19 mouse cellular contexts compared by ENCODE assay signal in genomic region chr14:52105308-52105707, GRCm38 (mm10). TPM values are rescaled to one million over a fixed set of nuclear protein-coding genes. Genes with fewer than 3 reads are reported as not detected.
DNase-seq lines count a peak whose midpoint lies in the region; ATAC-seq and TF ChIP-seq lines count a peak whose summit lies in the region.
"Had no signal": no experiment of that assay in that cellular context is flagged by ENCODE, and none has a peak within 500 bp of the region (broad histone marks: within the 10 kb centered on the region; RNA-seq: fewer than 3 reads in every experiment).

No protein-coding gene starts in this region.

- H3K9me3 ChIP-seq in kidney, embryonic 14.5 days (ENCODE audit: control insufficient read depth, low read length) = no peaks in the 10 kb centered on the region
- no peaks in the 10 kb centered on the region for H3K9me3 ChIP-seq in ES-Bruce4 (replicated peaks; ENCODE audit: control insufficient read depth, insufficient read depth, low read length, poor library complexity, severe bottlenecking)
- H3K9me3 ChIP-seq in intestine, embryonic 16.5 days (ENCODE audit: control insufficient read depth, low read length) = no peaks in the 10 kb centered on the region
- H3K9me3 ChIP-seq: heart, embryonic 13.5 days; hindbrain, embryonic 12.5 days; midbrain, embryonic 10.5 days had no signal

- H3K27ac ChIP-seq in kidney, adult 2 months (ENCODE audit: insufficient read depth, low read depth, low read length) = no peak overlapping the region
- no peak overlapping the region for H3K27ac ChIP-seq in kidney, embryonic 14.5 days (ENCODE audit: low read depth, low read length)
- no peak overlapping the region for H3K27ac ChIP-seq in ES-Bruce4 (ENCODE audit: insufficient read depth, low read length)
- H3K27ac ChIP-seq in intestine, embryonic 16.5 days (ENCODE audit: low read length) = 0 out of 2 replicates have a peak overlapping the region, but pooled peaks have one; percentile 8
- H3K27ac ChIP-seq in small intestine, adult 2 months (ENCODE audit: insufficient read depth, low read depth, low read length) = peak overlapping the region; percentile 52

- H3K4me2 ChIP-seq in kidney, embryonic 14.5 days (replicated peaks; ENCODE audit: low read depth, low read length) = no peak overlapping the region
- no peak overlapping the region for H3K4me2 ChIP-seq in intestine, embryonic 16.5 days (ENCODE audit: low read depth, low read length)

- no peak for ATAC-seq in kidney, embryonic 14.5 days (ENCODE audit: low FRiP score, low TSS enrichment)
- no peak for ATAC-seq in intestine, embryonic 16.5 days
- ATAC-seq: activated CD4-positive, CD25-positive, alpha-beta regulatory T cell, adult 4 months; forebrain, embryonic 16.5 days; lung, postnatal 0 days had no signal

- no peaks in the 10 kb centered on the region for H3K27me3 ChIP-seq in kidney, adult 2 months (replicated peaks; ENCODE audit: control insufficient read depth, insufficient read depth, low read length)
- H3K27me3 ChIP-seq in kidney, embryonic 14.5 days (ENCODE audit: control insufficient read depth, insufficient read depth, low read length) = no peaks in the 10 kb centered on the region
- H3K27me3 ChIP-seq in ES-Bruce4 (ENCODE audit: control insufficient read depth, insufficient read depth, low read length, poor library complexity, severe bottlenecking) = no peaks in the 10 kb centered on the region
- no peaks in the 10 kb centered on the region for H3K27me3 ChIP-seq in intestine, embryonic 16.5 days (replicated peaks; ENCODE audit: control insufficient read depth, insufficient read depth, low read length)
- no peaks in the 10 kb centered on the region for H3K27me3 ChIP-seq in small intestine, adult 2 months (ENCODE audit: control insufficient read depth, insufficient read depth, low read length)
- H3K27me3 ChIP-seq: heart, embryonic 13.5 days; hindbrain, embryonic 12.5 days had no signal

- peaks cover 9% of the 10 kb centered on the region for H3K4me1 ChIP-seq in kidney, adult 2 months (ENCODE audit: control insufficient read depth, insufficient read depth, low read length)
- H3K4me1 ChIP-seq in kidney, embryonic 14.5 days (ENCODE audit: control insufficient read depth, insufficient read depth, low read length) = peaks cover 9% of the 10 kb centered on the region; the same call in 1 of the 2 replicates
- H3K4me1 ChIP-seq in ES-Bruce4 (ENCODE audit: control insufficient read depth, insufficient read depth, low read length) = no peaks in the 10 kb centered on the region
- peaks cover 16% of the 10 kb centered on the region for H3K4me1 ChIP-seq in intestine, embryonic 16.5 days (ENCODE audit: control insufficient read depth, insufficient read depth, low read length)
- H3K4me1 ChIP-seq in small intestine, adult 2 months (ENCODE audit: control insufficient read depth, insufficient read depth, insufficient read length, low read length) = peaks cover 9% of the 10 kb centered on the region

- DNase-seq in kidney, adult 2 months = peak; percentile 15
- no peak for DNase-seq in right cerebral cortex, postnatal 4 days
- no peak for DNase-seq in urinary bladder, postnatal 14 days (ENCODE audit: low spot score)
- DNase-seq: adrenal gland, postnatal 36 days; cerebellum, postnatal 36 days; gastrocnemius, postnatal 10 days; kidney, adult 9 months; layer of hippocampus, adult 9-11 months; thymus, postnatal 25 days had no signal

- no peak for TF ChIP-seq EP300 in ES-Bruce4 (IDR thresholded peaks at IDR 0.05; ENCODE audit: insufficient read depth, low read depth, low read length)

- WGBS in kidney, adult 2 months = 52% methylated on average over 2 of the region's 2 CpGs
- WGBS in kidney, embryonic 14.5 days = 62% methylated on average over 2 of the region's 2 CpGs
- WGBS in intestine, embryonic 16.5 days = 51% methylated on average over 2 of the region's 2 CpGs
- WGBS in small intestine, adult 2 months = 13% methylated on average over 2 of the region's 2 CpGs

- TF ChIP-seq POLR2A in kidney, adult 2 months (IDR thresholded peaks at IDR 0.05; ENCODE audit: low read depth, low read length) = no peak
- TF ChIP-seq POLR2A in ES-Bruce4 (IDR thresholded peaks at IDR 0.05; ENCODE audit: insufficient read depth, low read length) = no peak
- TF ChIP-seq POLR2A in small intestine, adult 2 months (IDR thresholded peaks at IDR 0.05; ENCODE audit: low read depth, low read length) = no peak

- no peaks in the 10 kb centered on the region for H3K36me3 ChIP-seq in kidney, adult 2 months (ENCODE audit: control insufficient read depth, insufficient read depth, low read length)
- peaks cover 6% of the 10 kb centered on the region; the same call in 1 of the 2 replicates for H3K36me3 ChIP-seq in kidney, embryonic 14.5 days (ENCODE audit: control insufficient read depth, insufficient read depth, low read length)
- peaks cover 18% of the 10 kb centered on the region for H3K36me3 ChIP-seq in ES-Bruce4 (ENCODE audit: control insufficient read depth, insufficient read depth, low read length, poor library complexity, severe bottlenecking)
- H3K36me3 ChIP-seq in intestine, embryonic 16.5 days (ENCODE audit: control insufficient read depth, insufficient read depth, low read length) = no peaks in the 10 kb centered on the region
- H3K36me3 ChIP-seq in small intestine, adult 2 months (ENCODE audit: control insufficient read depth, insufficient read depth, low read length) = peaks cover 3% of the 10 kb centered on the region; the same call in 1 of the 2 replicates

- no peak for TF ChIP-seq CTCF in kidney, adult 2 months (conservative IDR thresholded peaks at IDR 0.05; ENCODE audit: insufficient read depth, insufficient read length, low read depth, low read length)
- TF ChIP-seq CTCF in ES-Bruce4 (IDR thresholded peaks at IDR 0.05; ENCODE audit: low read depth, low read length) = no peak
- TF ChIP-seq CTCF in small intestine, adult 2 months (IDR thresholded peaks at IDR 0.05; ENCODE audit: extremely low read depth, insufficient read length, insufficient replicate concordance, low read depth, low read length) = no peak

- H3K4me3 ChIP-seq in kidney, adult 2 months (ENCODE audit: insufficient read depth, low read depth, low read length) = no peak overlapping the region
- H3K4me3 ChIP-seq in kidney, embryonic 14.5 days (ENCODE audit: low read length) = no peak overlapping the region
- no peak overlapping the region for H3K4me3 ChIP-seq in ES-Bruce4 (ENCODE audit: low read depth, low read length)
- no peak overlapping the region for H3K4me3 ChIP-seq in intestine, embryonic 16.5 days (ENCODE audit: low read length)
- no peak overlapping the region for H3K4me3 ChIP-seq in small intestine, adult 2 months (ENCODE audit: low read depth, low read length)

- H3K9ac ChIP-seq in kidney, embryonic 14.5 days (ENCODE audit: low read depth, low read length) = no peak overlapping the region
- peak overlapping the region; percentile 87 for H3K9ac ChIP-seq in ES-Bruce4 (ENCODE audit: low read depth, poor library complexity, severe bottlenecking)
- no peak overlapping the region for H3K9ac ChIP-seq in intestine, embryonic 16.5 days (ENCODE audit: low read depth, low read length)

RNA-seq across cellular contexts. Expression of gene Hnrnpc, which starts 1.5 kb away (rescaled TPM):
- polyA plus RNA-seq in kidney, adult 2 months (2012; rRNA removed) = 62.9 and 90.0 TPM in 2 replicates
- 718 and 725 TPM in 2 replicates for polyA plus RNA-seq in kidney, embryonic 14.5 days (2014; fragmentation: Nextera tagmentation; extraction: Ambion mirVana)
- polyA plus RNA-seq in ES-Bruce4 (2011; ENCODE audit: insufficient read depth, insufficient read length, low read depth, missing spikeins) = 949 and 975 TPM in 2 replicates
- polyA plus RNA-seq in intestine, embryonic 16.5 days (2015; fragmentation: Nextera tagmentation; extraction: Ambion mirVana) = 447 and 515 TPM in 2 replicates
- 8.4 and 22.4 TPM in 2 replicates for polyA plus RNA-seq in small intestine, adult 2 months (2012; rRNA removed)

RNA-seq across cellular contexts. Expression of gene Rpgrip1, which starts 5.2 kb away (rescaled TPM):
- 2.5 and 2.9 TPM in 2 replicates for polyA plus RNA-seq in kidney, adult 2 months (2012; rRNA removed)
- 76.5 and 134 TPM in 2 replicates for polyA plus RNA-seq in kidney, embryonic 14.5 days (2014; fragmentation: Nextera tagmentation; extraction: Ambion mirVana)
- polyA plus RNA-seq in ES-Bruce4 (2011; ENCODE audit: insufficient read depth, insufficient read length, low read depth, missing spikeins) = 6.7 and 9.0 TPM in 2 replicates
- 42.9 and 48.5 TPM in 2 replicates for polyA plus RNA-seq in intestine, embryonic 16.5 days (2015; fragmentation: Nextera tagmentation; extraction: Ambion mirVana)
- 0.86 and 1.0 TPM in 2 replicates for polyA plus RNA-seq in small intestine, adult 2 months (2012; rRNA removed)

Comparison
In these comparisons a context has a peak if more than half of its experiments do, and no peak if none do; other contexts are left out.
1. H3K27ac ChIP-seq: peak in intestine, embryonic 16.5 days (single experiment) and small intestine, adult 2 months (single experiment); none in kidney, adult 2 months (single experiment), kidney, embryonic 14.5 days (single experiment) and ES-Bruce4 (single experiment).